Mouse (Mus musculus) subcutaneous adipose tissue, adult 2 months (tissue): Measurements from ENCODE around the gene Cip2a. TPM values are rescaled to one million over a fixed set of nuclear protein-coding genes. Genes with fewer than 3 reads are reported as not detected.

ENCODE experiments used
- polyA plus RNA-seq: library from polyadenylated mRNA; depleted of rRNA; stranded (reverse); fragments of >200 nt; gene quantifications from 2 replicates; pipeline ENCODE4 v1.2.3, GENCODE M21; 2012; ENCODE audit warnings: low replicate concordance; rRNA removed

Gene Cip2a
- 0.40 and 2.7 TPM in 2 replicates for polyA plus RNA-seq

DNA sequence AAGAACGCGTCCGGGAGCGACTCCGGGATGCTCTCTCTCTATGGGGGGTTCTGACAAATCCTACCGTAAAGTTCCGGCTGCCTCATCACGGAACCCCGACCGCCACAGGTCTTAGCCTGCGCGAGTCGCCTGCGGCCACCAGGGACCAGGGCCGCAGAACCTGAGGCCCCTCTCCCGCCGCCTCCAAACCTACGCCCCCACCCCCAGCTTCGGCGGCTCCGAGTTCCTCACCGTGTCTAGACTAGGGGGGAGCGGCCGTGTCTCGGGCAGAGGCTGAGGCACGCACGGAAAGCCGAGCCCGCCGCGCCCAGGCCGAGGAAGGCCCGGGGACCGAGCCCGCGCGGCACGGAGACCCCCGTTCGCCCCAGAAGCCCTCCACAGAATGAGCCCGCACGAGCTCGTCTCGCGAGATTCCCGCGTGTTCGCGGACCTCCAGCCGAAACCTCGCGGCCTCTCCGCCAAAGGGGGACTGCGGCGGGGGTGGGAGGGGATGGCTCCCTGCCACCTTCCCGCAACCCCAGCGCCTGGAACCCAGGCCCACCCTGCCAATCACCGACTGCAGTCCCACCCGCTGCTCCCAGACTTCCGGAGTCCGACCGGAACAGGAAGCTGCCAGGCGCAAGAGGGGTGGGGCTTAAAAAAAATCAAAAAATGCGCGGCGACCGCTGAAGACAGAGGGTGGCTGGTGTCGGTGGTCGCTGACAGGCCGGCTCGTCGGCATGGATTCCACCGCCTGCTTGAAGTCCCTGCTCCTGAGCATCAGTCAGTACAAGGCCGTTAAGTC is at the start of gene Cip2a, which contains the start of gene Dzip3:
Gene Cip2a, plus strand, starts transcription at position 627 of the 784 bp plus-strand sequence.
Gene Dzip3, minus strand, starts transcription at position 607 of the 784 bp plus-strand sequence.

DNA sequence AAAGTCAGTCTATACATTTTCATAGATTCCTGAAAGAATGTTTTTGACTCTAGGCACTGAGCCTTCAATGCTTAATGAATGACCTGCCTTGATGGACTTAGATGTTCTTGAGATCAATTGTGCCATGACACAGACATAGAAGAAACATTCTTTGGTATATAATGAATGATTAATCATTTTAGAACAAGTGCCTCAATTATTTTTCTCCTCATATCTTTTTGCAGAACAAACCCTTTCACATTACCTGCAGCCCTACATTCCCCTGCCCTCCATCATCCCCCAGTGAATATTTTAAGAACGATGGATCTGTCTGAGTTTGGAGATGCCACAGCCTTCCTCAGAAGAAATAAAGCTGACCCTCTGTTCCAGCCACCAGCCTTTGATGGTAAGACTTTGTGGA is 63.2 kb downstream of the Cip2a start, which contains the start of gene Myh15:
Gene Myh15, plus strand, starts transcription at position 301 of the 400 bp plus-strand sequence.

Other genes starting within 250 kb of the Cip2a start
- gene Trat1, start 222.2 kb upstream of the Cip2a start, polyA plus RNA-seq, result 0.03 TPM in 2 replicates
- 0.26 TPM in 1 of 2 replicates, not detected in the other for gene Retnlb, start 177.3 kb upstream of the Cip2a start, polyA plus RNA-seq
- 441 and 955 TPM in 2 replicates for gene Retnla, start 151.6 kb upstream of the Cip2a start, polyA plus RNA-seq
- 3.8 and 134 TPM in 2 replicates for gene Retnlg, start 121.6 kb upstream of the Cip2a start, polyA plus RNA-seq
- 4.1 and 5.8 TPM in 2 replicates for gene Dzip3, start within 50 bp of the Cip2a start, polyA plus RNA-seq
- not detected in 2 replicates for gene Myh15, start 63.3 kb downstream of the Cip2a start, polyA plus RNA-seq